Mouse (Mus musculus) cerebellum, adult 2 months (tissue): ENCODE data around the gene Abhd14b.

Experiments used
- CTCF ChIP-seq: fragments of 200-500 bp; IDR thresholded peaks from 2 replicates; pipeline ENCODE4 v1.5.1; 2011; ENCODE audit warnings: low read depth, mild to moderate bottlenecking, control low read depth, low read length, moderate library complexity, borderline replicate concordance; ENCODE audit not compliant: insufficient read depth
- POLR2A ChIP-seq: fragments of 200-500 bp; IDR thresholded peaks from 2 replicates; pipeline ENCODE4 v1.6.1; 2011; ENCODE audit warnings: low read length, control low read depth, borderline replicate concordance; ENCODE audit not compliant: insufficient read depth

DNA sequence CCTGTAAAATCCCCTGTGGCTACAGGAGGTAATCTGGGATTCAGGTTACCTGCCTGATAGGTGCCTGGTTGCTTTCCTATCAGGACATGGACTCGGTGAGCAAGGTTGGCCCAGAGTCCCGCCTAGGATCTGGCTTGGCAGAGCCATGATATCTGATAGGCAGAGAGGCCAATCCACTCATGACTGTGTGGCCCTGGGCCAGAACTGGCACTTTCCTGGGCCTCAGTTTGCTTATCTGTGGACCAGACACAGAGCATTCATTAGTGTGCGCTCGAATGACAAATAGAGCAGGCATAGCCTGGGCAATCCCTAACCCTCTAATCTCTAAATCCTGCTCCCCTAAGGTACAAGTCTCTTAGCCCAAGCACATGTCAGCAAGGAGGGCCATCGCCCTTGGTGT is 45.1 kb upstream of the Abhd14b start:
- TF ChIP-seq CTCF (no peak), POLR2A (no peak)
